In the genomic region with DNA sequence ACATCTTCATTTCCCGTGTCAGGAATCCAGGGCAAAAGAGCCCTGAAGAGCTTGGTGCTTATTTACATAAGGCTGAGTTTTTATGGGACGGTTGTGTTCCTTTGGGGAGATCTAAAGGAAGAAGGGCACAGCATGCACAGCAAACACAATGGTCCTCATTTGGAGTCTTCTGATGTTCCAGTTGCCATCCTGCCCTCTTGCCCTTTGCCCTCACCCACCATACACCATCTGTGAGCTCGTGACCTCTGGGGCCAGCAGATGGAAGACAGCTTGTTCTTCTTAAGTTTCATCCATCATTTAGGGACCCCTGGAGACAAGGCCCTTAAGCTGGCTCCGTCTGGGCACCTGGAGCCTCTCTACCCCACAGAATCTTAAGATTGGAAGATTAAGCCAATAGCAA, we compare ENCODE assay signal across 14 mouse cellular contexts.
"Had no signal": no experiment of that assay in that cellular context is flagged by ENCODE, and none has a peak within 500 bp of the region (broad histone marks: within the 10 kb centered on the region; RNA-seq: fewer than 3 reads in every experiment).

No protein-coding gene starts in this region.

- H3K9ac ChIP-seq: liver, embryonic 13.5 days; midbrain, embryonic 13.5 days had no signal

- ATAC-seq: midbrain, embryonic 13.5 days had no signal

- H3K4me3 ChIP-seq: layer of hippocampus, adult 2 months; left cerebral cortex, adult 2 months; liver, embryonic 13.5 days; midbrain, embryonic 13.5 days had no signal

- H3K36me3 ChIP-seq: liver, embryonic 13.5 days; midbrain, embryonic 13.5 days had no signal

- H3K27me3 ChIP-seq: liver, embryonic 13.5 days had no signal

- DNase-seq: kidney, adult 2 months; kidney, postnatal 25 days; layer of hippocampus, postnatal 36 days; liver, embryonic 13.5 days; lung, adult 2 months; lung, postnatal 14 days; lung, postnatal 4 days; thymus, adult 2 months; thymus, postnatal 4 days had no signal

- H3K4me1 ChIP-seq: liver, embryonic 13.5 days had no signal

- H3K4me2 ChIP-seq: liver, embryonic 13.5 days; midbrain, embryonic 13.5 days had no signal

- H3K9me3 ChIP-seq: liver, embryonic 13.5 days; midbrain, embryonic 13.5 days had no signal

- H3K27ac ChIP-seq: kidney, postnatal 0 days; layer of hippocampus, adult 2 months; left cerebral cortex, adult 2 months; liver, embryonic 13.5 days; midbrain, embryonic 13.5 days; stomach, postnatal 0 days had no signal
